Mouse (Mus musculus): ENCODE measurements around the gene Ccdc70.

GRCm38 (mm10) chr8:22009403-22009802, 39.8 kb downstream of the Ccdc70 start:
- TF ChIP-seq CTCF (IDR thresholded peaks at IDR 0.05; ENCODE audit: control insufficient read depth, insufficient read depth, insufficient read length) (no peak), MYOD1 (IDR thresholded peaks at IDR 0.05; ENCODE audit: control insufficient read depth, insufficient read length, low read depth) (no peak), USF1 (IDR thresholded peaks at IDR 0.05; ENCODE audit: low read depth) (no peak), FOSL1 (IDR thresholded peaks at IDR 0.05; ENCODE audit: insufficient read depth, low read length, poor library complexity, severe bottlenecking) (no peak), MYOG (IDR thresholded peaks at IDR 0.05; ENCODE audit: control insufficient read depth, extremely low read depth, insufficient read length) (no peak), CEBPB (IDR thresholded peaks at IDR 0.05; ENCODE audit: low read depth) (no peak)

Data from C2C12 (cell line).